Mouse (Mus musculus) heart, postnatal 0 days (tissue): Measurements from ENCODE around the gene 6430548M08Rik.

Source experiments
- CTCF ChIP-seq: IDR thresholded peaks from 2 replicates; pipeline ENCODE4 v1.5.1; 2016; ENCODE audit warnings: antibody characterized with exemption, control low read depth, low read depth
- EP300 ChIP-seq: IDR thresholded peaks from 2 replicates; pipeline ENCODE4 v1.6.1; 2016; ENCODE audit warnings: antibody characterized with exemption, low read depth

GRCm38 (mm10) chr8:120119931-120120330 lies 6.0 kb downstream of the 6430548M08Rik start:
- TF ChIP-seq CTCF (no peak), EP300 (no peak)
